Mouse (Mus musculus) olfactory bulb, adult 2 months (tissue): ENCODE results near the gene Syt5. TPM values are rescaled to one million over a fixed set of nuclear protein-coding genes. Genes with fewer than 3 reads are reported as not detected.
"Not testable (repeated sequence)": the region's sequence is repeated elsewhere in the genome, so short reads cannot be mapped to it uniquely, and the experiment has no call there.

Experiments
- H3K27ac ChIP-seq: fragments of 200-500 bp; 2 replicates; pipeline ENCODE4 v1.5.1; 2012; ENCODE audit warnings: low read depth, low read length; ENCODE audit not compliant: insufficient read depth
- H3K4me1 ChIP-seq: fragments of 200-500 bp; 2 replicates; pipeline ENCODE4 v1.6.1; 2012; ENCODE audit warnings: low read length; ENCODE audit not compliant: control insufficient read depth, insufficient read depth
- H3K4me3 ChIP-seq: fragments of 200-500 bp; 2 replicates; pipeline ENCODE4 v1.5.1; 2012; ENCODE audit warnings: mild to moderate bottlenecking, low read depth, low read length, moderate library complexity; ENCODE audit not compliant: insufficient read depth
- CTCF ChIP-seq: fragments of 200-500 bp; IDR thresholded peaks from 2 replicates; pipeline ENCODE4 v1.5.1; 2012; ENCODE audit warnings: low read depth, mild to moderate bottlenecking, low read length, moderate library complexity; ENCODE audit not compliant: insufficient read depth
- POLR2A ChIP-seq: fragments of 200-500 bp; IDR thresholded peaks from 2 replicates; pipeline ENCODE4 v1.6.1; 2012; ENCODE audit warnings: mild to moderate bottlenecking, low read depth, low read length, moderate library complexity; ENCODE audit not compliant: insufficient read depth
- WGBS: fragments of 180-500 bp; shearing (Covaris S2); methylation state at CpG from one replicate; pipeline ENCODE4 v1.1.7; 2018; 5-methylcytosine and 5-hydroxymethylcytosine counted together
- polyA plus RNA-seq: library from polyadenylated mRNA; stranded (reverse); fragments of >200 nt; gene quantifications from 2 replicates; pipeline ENCODE4 v1.2.4, GENCODE M21; 2012; ENCODE audit warnings: low replicate concordance; ENCODE audit not compliant: missing spikeins, insufficient read depth, insufficient read length

Syt5 gene
- polyA plus RNA-seq, 1 experiment, result not detected

- 51% methylated on average over 17 of the region's 17 CpGs for WGBS
- H3K4me3 ChIP-seq, result no peak overlapping the region
- TF ChIP-seq CTCF (no peak), POLR2A (no peak)
These were observed 5.3 kb downstream of the Syt5 start for GRCm38 (mm10) chr7:4542013-4542412.

DNA sequence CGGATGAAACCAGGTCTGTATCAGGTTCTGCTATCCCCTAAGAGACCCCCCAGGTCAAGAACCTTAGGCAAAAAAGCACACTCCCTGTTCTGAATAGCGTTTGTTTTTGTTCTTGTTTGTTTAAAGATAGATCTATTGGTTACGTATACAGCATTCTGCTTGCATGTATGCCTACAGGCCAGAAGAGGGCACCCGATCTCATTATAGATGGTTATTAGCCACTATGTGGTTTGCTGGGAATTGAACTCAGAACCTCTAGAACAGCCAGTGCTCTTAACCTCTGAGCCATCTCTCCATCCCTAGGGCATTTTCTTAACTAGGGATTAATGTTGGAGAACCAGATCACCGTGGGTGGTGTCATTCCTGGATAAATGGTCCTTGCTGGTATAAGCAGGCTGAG is 6.0 kb downstream of the Syt5 start:
- no peak overlapping the region for H3K27ac ChIP-seq
- WGBS, result 58% methylated on average over 5 of the region's 5 CpGs
- TF ChIP-seq POLR2A (no peak), CTCF (no peak)
- H3K4me3 ChIP-seq, result no peak overlapping the region
- H3K4me1 ChIP-seq, result peaks cover 5% of the 10 kb centered on the region

More at GRCm38 (mm10) chr7:4542013-4542412, 5.3 kb downstream of the Syt5 start:
- Histone ChIP-seq H3K27ac (no peak overlapping the region), H3K4me1 (peaks cover 5% of the 10 kb centered on the region)

GRCm38 (mm10) chr7:4539019-4539418 is 8.3 kb downstream of the Syt5 start:
- 65% methylated on average over 2 of the region's 2 CpGs for WGBS
- Histone ChIP-seq H3K27ac (no peak overlapping the region), H3K4me3 (no peak overlapping the region), H3K4me1 (no peaks in the 10 kb centered on the region)
- TF ChIP-seq CTCF, result no peak
- TF ChIP-seq POLR2A, result no peak

GRCm38 (mm10) chr7:4537181-4537580 is 10.2 kb downstream of the Syt5 start:
- no peak overlapping the region for H3K27ac ChIP-seq
- H3K4me1 ChIP-seq, result 0 out of 2 replicates have a peak, but pooled peaks cover under 1% of the 10 kb centered on the region
- TF ChIP-seq CTCF, result no peak
- TF ChIP-seq POLR2A, result no peak
- 45% methylated on average over 4 of the region's 4 CpGs for WGBS
- no peak overlapping the region for H3K4me3 ChIP-seq

GRCm38 (mm10) chr7:4536369-4536768 is 11.0 kb downstream of the Syt5 start:
- Histone ChIP-seq H3K4me1 (0 out of 2 replicates have a peak, but pooled peaks cover 3% of the 10 kb centered on the region), H3K4me3 (no peak overlapping the region), H3K27ac (no peak overlapping the region)
- TF ChIP-seq POLR2A, result no peak
- TF ChIP-seq CTCF, result no peak
- 70% methylated on average over 4 of the region's 4 CpGs for WGBS

- no peak for TF ChIP-seq POLR2A
- no peak for TF ChIP-seq CTCF
- Histone ChIP-seq H3K4me3 (no peak within 1 kb of the TSS), H3K4me1 (0 out of 2 replicates have a peak, but pooled peaks cover 3% of the 10 kb centered on the region), H3K27ac (no peak within 1 kb of the TSS)
- 4% methylated on average over 28 of the region's 28 CpGs for whole genome bisulfite sequencing
These were observed 15.2 kb downstream of the Syt5 start, which contains the start of gene Dnaaf3 for GRCm38 (mm10) chr7:4532005-4532729. Dnaaf3 (minus strand) TSS chr7:4532453.

- not testable (repeated sequence) for H3K4me3 ChIP-seq, H3K27ac ChIP-seq, H3K4me1 ChIP-seq
- 80% methylated on average over 8 of the region's 8 CpGs for WGBS
These were observed 17.2 kb downstream of the Syt5 start for GRCm38 (mm10) chr7:4530166-4530565.

GRCm38 (mm10) chr7:4527302-4527689 is 20.0 kb downstream of the Syt5 start:
- TF ChIP-seq CTCF (no peak), POLR2A (no peak)
- WGBS, result 63% methylated on average over 18 of the region's 18 CpGs
- no peak overlapping the region for H3K27ac ChIP-seq
- peaks cover 7% of the 10 kb centered on the region; the same call in 1 of the 2 replicates for H3K4me1 ChIP-seq
- H3K4me3 ChIP-seq, result no peak overlapping the region

- Histone ChIP-seq H3K4me3 (peak overlapping the region; percentile 41), H3K4me1 (peaks cover 5% of the 10 kb centered on the region), H3K27ac (no peak overlapping the region; the same call in 1 of the 2 replicates)
- TF ChIP-seq POLR2A (no peak), CTCF (peak; percentile 78)
- WGBS, result 24% methylated on average over 40 of the region's 40 CpGs
These were observed 20.7 kb downstream of the Syt5 start for GRCm38 (mm10) chr7:4526341-4527301.
